Mouse (Mus musculus) gastrocnemius, postnatal 14 days (tissue): ENCODE measurements around the gene Ano6. TPM values are rescaled to one million over a fixed set of nuclear protein-coding genes. Genes with fewer than 3 reads are reported as not detected.

Source experiments
- DNase-seq: peaks from one replicate; pipeline ENCODE4 v3.0.0; 2021; ENCODE audit warnings: mixed read lengths
- intact Hi-C: fragments of 180-260 bp; cut with DNase I; formaldehyde crosslinking; loops from one replicate; pipeline ENCODE4 v1.15.1; 2025; ENCODE audit warnings: low total_unique reads
- total RNA-seq, 2 experiments: library from RNA; stranded (reverse); gene quantifications; 2 replicates each; pipeline ENCODE4 v1.2.3; 2021

The Ano6 gene
- total RNA-seq, 2 experiments from 2014 or later = 41.5 to 51.9 TPM

DNA sequence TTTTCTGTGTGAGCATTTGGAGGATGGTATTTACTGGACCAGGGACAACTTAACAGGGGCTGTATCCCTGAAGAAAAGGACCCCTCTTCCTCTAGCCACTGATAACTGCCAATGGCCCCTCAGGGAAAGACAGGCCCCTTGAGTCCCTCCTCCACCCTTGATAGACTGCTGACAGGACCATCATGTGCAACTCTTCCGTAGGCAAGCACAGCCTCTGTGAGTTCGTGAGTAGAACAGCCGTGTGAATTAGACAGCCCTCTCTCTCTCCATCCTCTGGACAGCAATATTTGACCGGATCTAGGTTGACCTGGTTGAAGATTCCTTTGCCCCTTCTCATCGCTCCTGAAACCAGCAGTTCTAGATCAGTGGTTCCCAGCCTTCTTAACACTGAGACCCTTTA lies 111.8 kb downstream of the Ano6 start:
- DNase-seq = no peak
- intact Hi-C loops = no loop called here

DNA sequence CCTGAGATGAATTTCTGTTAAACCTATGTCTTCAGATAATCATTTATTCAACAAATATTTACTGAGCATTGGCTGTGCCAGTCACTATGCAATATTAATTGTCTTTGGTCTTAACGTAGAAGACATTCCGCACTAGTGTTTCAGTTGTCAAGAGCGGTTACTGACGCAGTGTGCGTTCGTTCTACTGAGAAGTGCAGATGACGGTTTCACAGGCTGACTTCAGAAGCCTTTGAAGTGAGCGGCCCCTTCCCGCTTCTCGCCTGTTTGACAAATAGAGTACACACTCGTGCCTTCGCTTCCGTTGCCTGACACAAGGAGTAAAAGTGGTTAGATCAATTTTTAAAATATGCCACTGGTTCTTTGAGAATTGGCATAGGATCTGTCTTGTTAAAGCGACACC lies 113.6 kb downstream of the Ano6 start:
- DNase-seq = no peak
- intact Hi-C loops = no loop called here

GRCm38 (mm10) chr15:95906017-95906749 lies 115.5 kb downstream of the Ano6 start:
- DNase-seq = peak; percentile 60
- intact Hi-C loops = no loop called here

- intact Hi-C loops = no loop called here
- DNase-seq = no peak
These were observed 116.2 kb downstream of the Ano6 start for GRCm38 (mm10) chr15:95906891-95907290.

GRCm38 (mm10) chr15:95907337-95907736 lies 116.7 kb downstream of the Ano6 start:
- peak; percentile 80 for DNase-seq
- intact Hi-C loops = no loop called here

DNA sequence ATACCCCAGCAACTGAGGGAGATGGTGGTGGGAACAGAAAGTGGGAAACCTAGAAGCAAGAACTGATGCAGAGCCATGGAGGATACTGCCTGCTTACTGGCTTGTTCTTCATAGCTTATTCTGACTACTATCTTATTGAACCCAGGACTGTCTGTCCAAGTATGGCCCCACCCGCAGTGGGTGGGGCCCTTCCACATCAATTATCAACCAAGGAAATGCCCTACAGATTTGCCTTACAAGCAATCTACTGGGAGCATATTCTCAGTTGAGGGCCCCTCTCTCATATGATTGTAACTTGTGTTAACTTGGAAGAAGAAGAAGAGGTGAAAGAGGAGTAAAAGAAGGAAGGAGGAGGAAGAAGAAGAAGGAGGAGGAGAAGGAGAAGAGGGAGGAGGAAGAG lies 117.3 kb downstream of the Ano6 start:
- DNase-seq = no peak
- intact Hi-C loops = no loop called here

GRCm38 (mm10) chr15:95910099-95910780 lies 119.6 kb downstream of the Ano6 start:
- intact Hi-C loops = no loop called here
- no peak for DNase-seq

GRCm38 (mm10) chr15:95914963-95915362 lies 124.3 kb downstream of the Ano6 start:
- no peak for DNase-seq
- intact Hi-C loops = no loop called here

GRCm38 (mm10) chr15:95915477-95915876 lies 124.8 kb downstream of the Ano6 start:
- DNase-seq = no peak
- intact Hi-C loops = no loop called here

- intact Hi-C loops = no loop called here
- no peak for DNase-seq
These were observed 126.7 kb downstream of the Ano6 start for GRCm38 (mm10) chr15:95917330-95917729.

GRCm38 (mm10) chr15:95920047-95920446 lies 129.4 kb downstream of the Ano6 start:
- intact Hi-C loops = no loop called here
- DNase-seq = peak; percentile 48

DNA sequence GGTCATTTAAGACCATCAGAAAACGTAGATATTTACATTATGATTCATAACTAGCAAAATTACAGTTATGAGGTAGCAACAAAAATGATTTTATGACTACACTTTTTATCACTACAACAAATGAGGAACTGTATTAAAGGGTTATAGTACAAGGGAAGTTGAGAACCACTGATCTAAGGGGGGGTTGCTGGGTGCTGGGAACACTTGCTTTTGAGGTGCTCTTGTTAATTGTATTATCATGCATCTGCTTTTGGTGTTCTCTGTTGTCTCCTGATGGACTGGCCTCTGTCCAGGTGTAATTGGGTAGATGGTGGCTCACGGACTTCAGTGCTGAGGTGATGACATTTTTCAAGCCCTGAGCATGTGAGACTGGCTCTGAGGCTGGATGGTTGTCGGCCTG lies 130.4 kb downstream of the Ano6 start:
- intact Hi-C loops = no loop called here
- no peak for DNase-seq

GRCm38 (mm10) chr15:95921639-95922038 lies 131.0 kb downstream of the Ano6 start:
- DNase-seq = no peak
- intact Hi-C loops = no loop called here

DNA sequence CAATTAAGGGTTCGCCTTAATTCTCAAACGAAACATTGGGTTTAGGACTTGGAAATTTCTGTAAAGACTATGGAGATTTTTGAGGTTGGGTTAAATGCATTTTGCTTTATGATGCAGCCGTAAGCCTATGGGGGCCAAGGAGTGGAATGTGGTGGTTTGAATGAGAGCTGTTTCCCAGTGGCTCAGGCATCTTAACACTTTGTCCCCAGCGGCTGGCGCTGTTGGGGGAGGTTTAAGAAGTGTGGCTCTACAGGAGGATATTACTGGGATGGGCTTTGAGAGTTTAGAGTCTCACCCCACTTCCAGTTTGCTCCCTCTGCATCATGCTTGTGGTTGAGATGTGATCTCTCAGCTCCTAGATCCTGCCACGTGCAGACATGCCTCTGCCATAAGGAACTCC lies 131.9 kb downstream of the Ano6 start:
- intact Hi-C loops = no loop called here

DNA sequence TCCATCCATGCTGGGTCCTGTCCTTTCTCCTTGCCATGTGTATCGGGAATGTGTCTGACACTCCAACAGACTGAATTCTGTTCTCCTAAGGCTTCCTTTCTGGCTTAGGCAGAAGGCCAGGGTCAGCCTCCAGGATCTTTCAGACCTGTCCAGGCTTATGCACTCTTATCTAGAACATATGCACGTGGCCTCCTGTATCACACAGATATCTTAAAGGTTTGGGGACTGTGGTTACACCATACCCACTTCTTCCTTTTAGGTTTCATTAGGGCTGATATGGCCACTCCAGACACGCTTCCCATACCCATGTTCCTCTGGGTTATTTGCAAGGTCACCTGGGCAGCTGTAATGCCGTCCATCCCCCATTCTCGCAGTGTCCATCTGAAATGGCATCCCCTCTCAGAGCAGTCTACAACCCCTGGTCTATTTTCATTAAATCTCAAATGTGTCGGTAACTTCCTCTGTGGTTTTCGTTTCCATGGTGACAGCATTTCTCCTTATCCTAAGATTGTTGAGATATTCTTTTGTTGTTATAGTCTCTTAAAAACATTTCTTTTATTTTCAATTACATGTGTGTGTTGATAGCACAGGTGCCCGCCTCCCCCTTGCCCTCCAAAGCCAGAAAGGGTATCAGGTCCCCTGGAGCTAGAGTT lies 134.8 kb downstream of the Ano6 start:
- no peak for DNase-seq
- intact Hi-C loops = no loop called here

More for the DNA sequence above, 131.9 kb downstream of the Ano6 start:
- no peak for DNase-seq

DNA sequence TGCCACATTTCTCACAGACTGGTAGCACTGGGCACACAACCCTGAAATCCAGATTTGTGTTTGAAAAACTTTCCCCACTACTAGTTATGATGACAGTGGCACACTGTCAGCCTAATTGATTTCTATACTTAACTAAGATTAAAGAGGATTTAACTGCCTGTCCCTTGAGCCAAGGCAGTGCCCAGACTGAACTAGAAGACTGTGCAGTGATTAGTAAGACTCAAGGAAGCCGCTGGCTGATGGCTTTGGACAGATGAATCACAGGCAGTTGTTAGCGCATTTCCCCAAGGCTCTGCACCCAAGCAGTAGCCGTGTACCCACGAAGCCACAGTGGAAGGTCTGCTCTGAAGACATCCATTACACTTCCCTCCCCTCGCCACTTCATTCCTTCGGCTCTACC lies 138.4 kb downstream of the Ano6 start:
- intact Hi-C loops = no loop called here
- DNase-seq = no peak

DNA sequence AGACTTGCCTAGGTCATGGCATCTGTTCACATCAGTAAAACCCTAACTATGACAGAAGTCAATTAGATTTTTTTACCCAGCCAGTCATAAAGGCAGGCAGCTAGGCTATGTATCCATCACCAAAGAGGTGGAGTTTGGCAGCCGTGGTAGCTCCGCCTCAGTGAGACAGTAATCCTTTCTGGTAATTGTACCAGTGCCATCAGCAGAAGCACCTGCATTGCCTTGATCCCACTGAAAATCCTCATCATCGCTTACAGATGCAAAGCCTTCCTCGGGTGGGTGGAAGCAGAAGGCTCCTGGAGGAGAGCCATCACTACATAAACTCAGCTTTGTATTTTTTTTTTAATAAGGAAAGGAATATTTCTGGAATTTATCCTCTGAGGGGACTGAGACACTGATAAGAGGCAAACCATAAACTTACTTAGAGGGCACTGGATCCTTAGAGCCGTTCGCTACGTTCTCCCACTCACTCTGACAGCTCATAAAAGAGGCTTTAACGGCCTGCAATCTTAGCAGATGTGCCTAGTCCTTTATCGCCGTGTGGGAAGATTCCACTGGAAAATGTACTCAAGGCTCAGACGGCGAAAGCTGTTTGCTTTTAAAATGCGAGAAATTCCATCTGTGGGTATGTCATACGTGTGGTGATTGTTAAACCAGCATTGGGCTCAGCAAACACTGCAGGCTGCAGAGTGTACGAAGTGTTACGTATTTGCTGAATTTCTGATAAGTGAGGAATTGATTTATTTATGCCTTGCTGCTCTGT lies 140.6 kb downstream of the Ano6 start:
- intact Hi-C loops = no loop called here
- DNase-seq = no peak

DNA sequence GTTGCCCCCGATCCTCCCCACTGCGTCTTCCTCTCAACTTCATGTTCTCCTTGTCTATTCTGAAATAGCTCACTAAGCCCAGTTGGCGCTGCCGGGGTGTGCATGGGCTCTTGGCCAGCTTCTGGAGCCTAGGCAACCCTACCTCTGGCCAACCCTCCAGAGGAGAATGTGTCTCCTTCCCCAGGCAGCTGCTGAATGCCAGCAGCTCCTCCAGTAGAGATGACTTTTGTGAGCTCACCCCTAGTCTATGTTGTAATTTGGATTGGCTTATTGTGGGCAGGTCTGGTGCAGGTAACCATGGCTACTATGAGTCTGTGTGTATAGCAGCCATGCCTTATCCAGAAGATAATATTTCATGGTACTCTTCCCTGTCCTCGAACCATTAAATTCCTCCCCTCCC lies 141.7 kb downstream of the Ano6 start:
- peak; percentile 86 for DNase-seq
- intact Hi-C loops = no loop called here

DNA sequence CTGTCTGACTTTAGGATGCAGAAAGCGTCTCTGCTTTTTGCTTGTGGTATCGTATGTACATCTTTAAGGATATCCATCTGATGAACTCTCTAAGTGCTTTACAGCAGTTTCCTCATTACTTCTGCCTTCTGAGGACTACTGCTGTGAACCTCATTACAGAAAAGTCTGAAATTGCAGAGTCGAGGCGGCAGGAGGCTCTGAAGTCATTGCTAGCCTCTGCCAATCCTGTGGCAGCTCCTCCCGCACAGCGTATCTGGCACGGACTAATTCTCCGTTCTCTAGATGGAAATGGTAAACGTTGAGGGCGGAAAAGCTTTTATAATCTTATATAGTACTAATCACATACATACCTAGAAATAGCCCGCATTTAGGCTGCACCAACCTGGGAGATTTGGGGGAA lies 144.5 kb downstream of the Ano6 start:
- DNase-seq = no peak
- intact Hi-C loops = no loop called here

GRCm38 (mm10) chr15:95943470-95943869 lies 152.8 kb downstream of the Ano6 start:
- DNase-seq = peak; percentile 28
- intact Hi-C loops = no loop called here
